Mouse (Mus musculus) C3H10T1/2 (cell line): Measurements from ENCODE around the gene B020011L13Rik. TPM values are rescaled to one million over a fixed set of nuclear protein-coding genes. Genes with fewer than 3 reads are reported as not detected.

Experiments
- polyA plus RNA-seq, 2 experiments: library from polyadenylated mRNA; unstranded; fragments of >200 nt; fragmentation: generic; extraction: Trizol; gene quantifications; one replicate each; pipeline ENCODE4 v1.2.1; 2012; ENCODE audit warnings: missing spikeins in 2 of 2

Gene B020011L13Rik
- polyA plus RNA-seq: not detected

DNA sequence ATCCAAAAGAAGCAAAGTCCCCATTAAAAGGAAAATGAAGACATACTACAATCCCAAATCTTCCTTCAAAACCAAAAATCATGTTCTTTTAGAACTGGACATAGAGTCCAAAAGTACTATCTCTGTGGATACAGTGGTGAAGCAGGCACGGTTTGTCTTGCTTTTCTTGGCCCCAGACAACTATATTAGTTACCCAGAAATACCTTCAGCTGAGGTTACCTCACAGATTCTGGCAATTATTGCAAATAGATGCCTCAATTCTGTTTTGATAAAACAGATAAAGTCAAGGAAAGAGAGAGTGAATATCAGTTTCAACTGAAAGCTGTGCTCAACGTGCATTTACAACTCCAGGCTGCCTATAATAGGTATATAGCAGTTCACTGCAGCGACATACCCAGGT is at the start of gene B020011L13Rik:
B020011L13Rik (plus strand) TSS at position 301 of the 400 bp plus-strand sequence.

DNA sequence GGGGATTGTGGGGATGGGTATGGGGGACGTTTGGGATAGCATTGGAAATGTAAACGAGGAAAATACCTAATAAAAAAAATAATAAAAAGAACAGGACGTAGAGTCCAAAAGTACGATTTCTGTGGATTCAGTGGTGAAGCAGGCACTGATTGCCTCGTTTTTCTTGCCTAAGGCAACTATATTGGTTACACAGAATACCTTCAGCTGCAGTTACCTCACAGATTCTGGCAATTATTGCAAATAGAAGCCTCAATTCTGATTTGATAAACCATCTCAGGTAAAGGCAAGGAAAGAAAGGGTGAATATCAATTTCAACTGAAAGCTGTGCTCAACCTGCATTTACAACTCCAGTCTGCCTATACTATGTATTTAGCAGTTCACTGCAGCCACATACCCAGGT is 48.8 kb downstream of the B020011L13Rik start, which contains the start of gene Gm28360:
Gm28360 (plus strand) TSS at position 301 of the 400 bp plus-strand sequence.

Other genes with a start within 250 kb of the B020011L13Rik start
- gene Gm28363, start 84.0 kb upstream of the B020011L13Rik start, polyA plus RNA-seq: not detected
- not detected for gene Gm28360, start 48.9 kb downstream of the B020011L13Rik start, polyA plus RNA-seq
- gene Gm28168, start 146.9 kb downstream of the B020011L13Rik start, polyA plus RNA-seq: not detected
- gene Gm7145, start 184.8 kb downstream of the B020011L13Rik start, polyA plus RNA-seq: not detected